Mouse (Mus musculus): Measurements from ENCODE around the gene Rpl29. TPM values are rescaled to one million over a fixed set of nuclear protein-coding genes. Genes with fewer than 3 reads are reported as not detected.

Rpl29 gene
- polyA plus RNA-seq, 1 experiment = 521 TPM

- no peak for DNase-seq
- WGBS = 61% methylated on average over 17 of the region's 17 CpGs
- no peaks in the 10 kb centered on the region for H3K27me3 ChIP-seq (replicated peaks; ENCODE audit: control insufficient read depth, insufficient read depth, low read length)
- no peak overlapping the region for H3K4me3 ChIP-seq (ENCODE audit: insufficient read depth, low read depth, low read length)
- no peaks in the 10 kb centered on the region for H3K36me3 ChIP-seq (ENCODE audit: control insufficient read depth, insufficient read depth, low read length)
- TF ChIP-seq CTCF (conservative IDR thresholded peaks at IDR 0.05; ENCODE audit: insufficient read depth, insufficient read length, low read depth, low read length) (no peak), POLR2A (IDR thresholded peaks at IDR 0.05; ENCODE audit: low read depth, low read length) (no peak)
- H3K4me1 ChIP-seq (ENCODE audit: control insufficient read depth, insufficient read depth, low read length) = peaks cover 15% of the 10 kb centered on the region
- H3K27ac ChIP-seq (ENCODE audit: insufficient read depth, low read depth, low read length) = no peak overlapping the region
Observed at GRCm38 (mm10) chr9:106454888-106455681, 25.8 kb downstream of the Rpl29 start.

- Histone ChIP-seq H3K4me1 (ENCODE audit: control insufficient read depth, insufficient read depth, low read length) (peaks cover 10% of the 10 kb centered on the region), H3K27ac (ENCODE audit: insufficient read depth, low read depth, low read length) (no peak overlapping the region), H3K4me3 (ENCODE audit: insufficient read depth, low read depth, low read length) (no peak overlapping the region), H3K27me3 (replicated peaks; ENCODE audit: control insufficient read depth, insufficient read depth, low read length) (no peaks in the 10 kb centered on the region), H3K36me3 (ENCODE audit: control insufficient read depth, insufficient read depth, low read length) (no peaks in the 10 kb centered on the region)
- WGBS = 66% methylated on average over 15 of the region's 15 CpGs
- DNase-seq = no peak
- TF ChIP-seq POLR2A (IDR thresholded peaks at IDR 0.05; ENCODE audit: low read depth, low read length) = no peak
- no peak for TF ChIP-seq CTCF (conservative IDR thresholded peaks at IDR 0.05; ENCODE audit: insufficient read depth, insufficient read length, low read depth, low read length)
Observed at GRCm38 (mm10) chr9:106456325-106457162, 27.3 kb downstream of the Rpl29 start.

DNA sequence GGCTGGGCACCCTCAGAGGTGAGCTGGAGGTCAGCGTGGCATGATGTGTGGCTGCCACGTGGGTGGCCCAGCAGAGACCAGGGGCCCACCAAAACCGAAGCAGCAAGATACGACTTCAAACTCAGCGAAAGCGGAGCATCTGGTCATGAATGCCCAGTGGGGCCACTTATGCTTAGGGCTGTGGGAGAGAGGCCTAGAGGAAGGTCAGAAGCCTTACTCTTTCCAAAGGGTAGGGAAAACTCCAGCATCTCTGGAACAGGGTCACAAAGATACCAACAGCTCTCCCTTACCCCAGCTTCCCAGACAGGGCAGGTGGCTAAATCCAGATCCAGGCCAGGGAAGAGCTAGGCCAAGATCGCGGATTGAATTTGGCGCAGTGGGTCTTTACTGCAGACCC lies 27.9 kb downstream of the Rpl29 start:
- 79% methylated on average over 9 of the region's 9 CpGs for WGBS
- TF ChIP-seq POLR2A (IDR thresholded peaks at IDR 0.05; ENCODE audit: low read depth, low read length) = no peak
- TF ChIP-seq CTCF (conservative IDR thresholded peaks at IDR 0.05; ENCODE audit: insufficient read depth, insufficient read length, low read depth, low read length) = no peak
- Histone ChIP-seq H3K27ac (ENCODE audit: insufficient read depth, low read depth, low read length) (no peak overlapping the region), H3K27me3 (replicated peaks; ENCODE audit: control insufficient read depth, insufficient read depth, low read length) (no peaks in the 10 kb centered on the region), H3K36me3 (ENCODE audit: control insufficient read depth, insufficient read depth, low read length) (no peaks in the 10 kb centered on the region), H3K4me3 (ENCODE audit: insufficient read depth, low read depth, low read length) (no peak overlapping the region), H3K4me1 (ENCODE audit: control insufficient read depth, insufficient read depth, low read length) (peaks cover 10% of the 10 kb centered on the region)
- DNase-seq = no peak

- 79% methylated on average over 5 of the region's 5 CpGs for WGBS
- H3K4me3 ChIP-seq (ENCODE audit: insufficient read depth, low read depth, low read length) = no peak overlapping the region
- TF ChIP-seq CTCF (conservative IDR thresholded peaks at IDR 0.05; ENCODE audit: insufficient read depth, insufficient read length, low read depth, low read length) (no peak), POLR2A (IDR thresholded peaks at IDR 0.05; ENCODE audit: low read depth, low read length) (no peak)
- no peak overlapping the region for H3K27ac ChIP-seq (ENCODE audit: insufficient read depth, low read depth, low read length)
- H3K27me3 ChIP-seq (replicated peaks; ENCODE audit: control insufficient read depth, insufficient read depth, low read length) = no peaks in the 10 kb centered on the region
- peaks cover 6% of the 10 kb centered on the region; the same call in 1 of the 2 replicates for H3K4me1 ChIP-seq (ENCODE audit: control insufficient read depth, insufficient read depth, low read length)
- no peaks in the 10 kb centered on the region for H3K36me3 ChIP-seq (ENCODE audit: control insufficient read depth, insufficient read depth, low read length)
- DNase-seq = no peak
Observed at GRCm38 (mm10) chr9:106457920-106458319, 28.7 kb downstream of the Rpl29 start.

DNA sequence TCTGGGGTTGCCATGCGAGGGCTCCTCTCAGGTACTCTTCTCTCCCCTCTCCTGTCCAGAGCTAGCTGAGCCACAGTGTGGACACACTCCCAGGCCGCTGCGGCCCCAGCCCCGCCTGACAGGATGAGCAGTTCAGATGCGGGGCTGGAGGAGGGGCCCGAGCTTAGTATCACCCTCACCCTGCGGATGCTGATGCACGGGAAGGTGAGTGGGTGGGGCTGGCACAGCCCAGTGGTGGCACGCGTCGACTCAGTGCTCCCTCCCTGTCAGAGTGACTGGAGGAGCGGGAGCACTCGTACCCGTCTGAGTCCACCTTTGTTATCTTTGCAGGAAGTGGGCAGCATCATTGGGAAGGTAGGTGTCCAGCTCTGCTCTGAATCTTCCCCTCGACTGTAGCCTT lies 30.7 kb downstream of the Rpl29 start:
- TF ChIP-seq CTCF (conservative IDR thresholded peaks at IDR 0.05; ENCODE audit: insufficient read depth, insufficient read length, low read depth, low read length) (no peak), POLR2A (IDR thresholded peaks at IDR 0.05; ENCODE audit: low read depth, low read length) (no peak)
- Histone ChIP-seq H3K4me1 (ENCODE audit: control insufficient read depth, insufficient read depth, low read length) (no peaks in the 10 kb centered on the region), H3K27me3 (replicated peaks; ENCODE audit: control insufficient read depth, insufficient read depth, low read length) (no peaks in the 10 kb centered on the region), H3K36me3 (ENCODE audit: control insufficient read depth, insufficient read depth, low read length) (no peaks in the 10 kb centered on the region), H3K4me3 (ENCODE audit: insufficient read depth, low read depth, low read length) (no peak overlapping the region), H3K27ac (ENCODE audit: insufficient read depth, low read depth, low read length) (no peak overlapping the region)
- no peak for DNase-seq
- 70% methylated on average over 15 of the region's 15 CpGs for WGBS

GRCm38 (mm10) chr9:106460401-106461025 lies 31.3 kb downstream of the Rpl29 start:
- WGBS = 71% methylated on average over 18 of the region's 18 CpGs
- Histone ChIP-seq H3K36me3 (ENCODE audit: control insufficient read depth, insufficient read depth, low read length) (no peaks in the 10 kb centered on the region), H3K27ac (ENCODE audit: insufficient read depth, low read depth, low read length) (no peak overlapping the region), H3K4me1 (ENCODE audit: control insufficient read depth, insufficient read depth, low read length) (no peaks in the 10 kb centered on the region), H3K27me3 (replicated peaks; ENCODE audit: control insufficient read depth, insufficient read depth, low read length) (no peaks in the 10 kb centered on the region), H3K4me3 (ENCODE audit: insufficient read depth, low read depth, low read length) (no peak overlapping the region)
- TF ChIP-seq CTCF (conservative IDR thresholded peaks at IDR 0.05; ENCODE audit: insufficient read depth, insufficient read length, low read depth, low read length) (no peak), POLR2A (IDR thresholded peaks at IDR 0.05; ENCODE audit: low read depth, low read length) (no peak)
- DNase-seq = no peak
